Mouse (Mus musculus) neural tube, embryonic 10.5 days (tissue): ENCODE measurements around the gene Gabrb3.

Experiments used
- DNase-seq: peaks from one replicate; pipeline ENCODE4 v3.0.0-alpha.2; 2017; ENCODE audit warnings: low spot score; ENCODE audit errors: extremely low spot score

Gabrb3 gene

GRCm38 (mm10) chr7:57529954-57530353, 110.5 kb downstream of the Gabrb3 start:
- no peak for DNase-seq

- DNase-seq = no peak
Measured at GRCm38 (mm10) chr7:57532676-57533075, 113.2 kb downstream of the Gabrb3 start.

GRCm38 (mm10) chr7:57538565-57538964, 119.1 kb downstream of the Gabrb3 start:
- no peak for DNase-seq

GRCm38 (mm10) chr7:57560732-57561436, 141.4 kb downstream of the Gabrb3 start:
- DNase-seq = no peak

- no peak for DNase-seq
Measured at GRCm38 (mm10) chr7:57564403-57564802, 144.9 kb downstream of the Gabrb3 start.

- peak; percentile 88 for DNase-seq
Measured at GRCm38 (mm10) chr7:57590451-57591248, 171.2 kb downstream of the Gabrb3 start.

GRCm38 (mm10) chr7:57591249-57591577, 171.7 kb downstream of the Gabrb3 start:
- no peak for DNase-seq

- DNase-seq = peak; percentile 76
Measured at GRCm38 (mm10) chr7:57591578-57592431, 172.3 kb downstream of the Gabrb3 start.

- no peak for DNase-seq
Measured at GRCm38 (mm10) chr7:57597341-57597740, 177.8 kb downstream of the Gabrb3 start.

GRCm38 (mm10) chr7:57618697-57619096, 199.2 kb downstream of the Gabrb3 start:
- no peak for DNase-seq

GRCm38 (mm10) chr7:57620036-57620435, 200.5 kb downstream of the Gabrb3 start:
- DNase-seq = no peak

- DNase-seq = no peak
Measured at GRCm38 (mm10) chr7:57623718-57624117, 204.2 kb downstream of the Gabrb3 start.

GRCm38 (mm10) chr7:57635026-57635425, 215.5 kb downstream of the Gabrb3 start:
- no peak for DNase-seq

- DNase-seq = no peak
Measured at GRCm38 (mm10) chr7:57635687-57636086, 216.2 kb downstream of the Gabrb3 start.

- no peak for DNase-seq
Measured at GRCm38 (mm10) chr7:57640796-57641195, 221.3 kb downstream of the Gabrb3 start.

- no peak for DNase-seq
Measured at GRCm38 (mm10) chr7:57647345-57647744, 227.9 kb downstream of the Gabrb3 start.

GRCm38 (mm10) chr7:57648136-57648755, 228.8 kb downstream of the Gabrb3 start:
- no peak for DNase-seq

GRCm38 (mm10) chr7:57677352-57677751, 257.9 kb downstream of the Gabrb3 start:
- DNase-seq = no peak

GRCm38 (mm10) chr7:57689836-57690235, 270.3 kb downstream of the Gabrb3 start:
- DNase-seq = no peak

- no peak for DNase-seq
Measured at GRCm38 (mm10) chr7:57700370-57700769, 280.9 kb downstream of the Gabrb3 start.

- DNase-seq = no peak
Measured at GRCm38 (mm10) chr7:57701046-57701445, 281.6 kb downstream of the Gabrb3 start.
